Mouse (Mus musculus): ENCODE results near the gene Sp8.

DNA sequence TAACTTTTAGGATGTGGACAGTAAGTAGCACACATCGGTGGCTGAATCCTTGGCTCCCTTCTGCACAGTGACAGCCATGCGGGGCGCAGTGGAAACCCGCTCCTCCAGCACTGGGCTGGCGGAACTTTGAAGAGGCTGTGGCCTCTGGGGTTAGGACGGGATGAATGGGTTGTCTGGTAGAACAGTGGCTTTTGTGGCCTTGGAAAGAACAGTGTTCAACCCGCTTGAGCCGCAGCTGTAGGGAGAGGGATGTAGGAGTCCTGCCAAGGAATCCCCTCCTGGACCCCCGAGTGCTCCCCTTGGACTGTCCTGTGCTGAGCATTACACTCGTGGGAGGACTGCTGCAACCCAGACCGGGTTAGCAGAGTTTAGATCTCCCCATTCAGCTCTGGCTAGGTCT, 3.9 kb downstream of the Sp8 start:
- TF ChIP-seq SRF (IDR thresholded peaks at IDR 0.05; ENCODE audit: control insufficient read depth, insufficient read length, low read depth) (no peak), POLR2AphosphoS2 (IDR thresholded peaks at IDR 0.05; ENCODE audit: insufficient read length, low read depth) (no peak), CEBPB (IDR thresholded peaks at IDR 0.05; ENCODE audit: insufficient read depth, poor library complexity, severe bottlenecking) (no peak)
